Mouse (Mus musculus): Measurements from ENCODE around the gene Lhx4.
A peak's percentile ranks its signal among the peaks of the same experiment; 100 is the strongest.

The Lhx4 gene

DNA sequence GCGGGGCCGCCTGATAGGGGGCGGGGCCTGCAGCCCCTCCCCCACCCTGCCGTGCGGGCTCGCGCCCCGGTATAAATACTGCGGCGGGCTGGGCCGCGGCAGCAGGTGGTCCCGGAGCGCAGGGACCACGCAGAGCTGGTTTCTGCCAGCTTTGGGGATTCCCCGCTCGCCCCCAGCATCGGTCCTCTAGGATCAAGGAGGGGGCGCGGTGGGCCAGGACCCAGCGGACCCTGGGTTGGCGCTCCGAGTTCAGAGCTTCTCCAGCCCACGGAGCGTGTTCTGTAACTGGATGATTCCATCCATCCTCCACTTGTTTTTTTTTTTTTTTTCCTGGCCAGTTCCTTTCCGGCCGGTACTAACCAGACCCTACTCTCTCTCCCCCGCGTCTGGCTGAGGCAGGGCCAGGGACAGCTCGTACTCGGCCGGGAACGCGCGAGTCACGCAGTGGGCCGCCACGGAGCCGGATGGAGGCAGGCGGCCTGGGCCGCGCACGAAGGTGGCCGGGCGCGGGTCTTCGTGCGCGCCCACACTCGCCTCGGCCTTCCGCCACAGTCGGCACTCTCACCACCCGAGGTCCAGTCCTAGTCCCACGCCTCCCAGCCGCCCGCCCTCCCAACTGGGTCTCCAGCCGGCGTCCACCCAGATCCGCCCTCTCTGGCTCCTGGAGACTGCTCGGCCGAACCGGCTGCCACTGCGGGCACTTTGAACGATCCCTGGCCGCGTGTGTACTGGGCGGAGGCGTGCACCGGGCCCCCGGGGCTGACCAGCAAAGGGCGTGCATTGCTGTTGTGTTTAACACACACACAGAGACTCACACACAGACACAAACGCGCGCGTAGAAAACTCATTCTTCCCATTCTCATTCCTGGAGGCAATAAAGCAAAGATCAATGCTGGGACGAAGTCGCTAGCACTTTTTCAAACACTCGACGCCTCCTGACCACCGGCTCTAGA lies 8.8 kb downstream of the Lhx4 start:
- DNase-seq (ENCODE audit: low spot score) = peak; percentile 75

DNA sequence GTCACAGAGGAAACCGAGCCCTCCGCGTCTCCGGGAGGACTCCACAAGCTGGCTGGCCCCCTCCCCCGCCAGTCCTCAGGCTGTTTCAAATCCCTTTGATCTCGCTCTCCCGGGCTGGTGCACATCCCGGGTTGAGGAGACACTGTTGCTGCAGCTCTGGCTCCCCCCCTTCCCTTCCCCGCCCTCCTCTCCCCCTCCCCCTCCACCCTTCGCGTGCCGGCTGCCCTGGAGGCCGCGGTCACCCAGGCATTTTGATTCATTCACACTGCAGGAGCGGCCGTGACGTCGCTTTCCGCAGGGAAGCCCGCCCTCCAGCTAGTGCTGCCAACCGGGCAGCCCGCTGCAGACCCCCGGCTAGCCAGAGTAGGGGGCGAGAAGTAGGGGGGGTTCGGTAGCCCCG lies 9.5 kb downstream of the Lhx4 start:
- peak; percentile 55 for DNase-seq (ENCODE audit: low spot score)

DNA sequence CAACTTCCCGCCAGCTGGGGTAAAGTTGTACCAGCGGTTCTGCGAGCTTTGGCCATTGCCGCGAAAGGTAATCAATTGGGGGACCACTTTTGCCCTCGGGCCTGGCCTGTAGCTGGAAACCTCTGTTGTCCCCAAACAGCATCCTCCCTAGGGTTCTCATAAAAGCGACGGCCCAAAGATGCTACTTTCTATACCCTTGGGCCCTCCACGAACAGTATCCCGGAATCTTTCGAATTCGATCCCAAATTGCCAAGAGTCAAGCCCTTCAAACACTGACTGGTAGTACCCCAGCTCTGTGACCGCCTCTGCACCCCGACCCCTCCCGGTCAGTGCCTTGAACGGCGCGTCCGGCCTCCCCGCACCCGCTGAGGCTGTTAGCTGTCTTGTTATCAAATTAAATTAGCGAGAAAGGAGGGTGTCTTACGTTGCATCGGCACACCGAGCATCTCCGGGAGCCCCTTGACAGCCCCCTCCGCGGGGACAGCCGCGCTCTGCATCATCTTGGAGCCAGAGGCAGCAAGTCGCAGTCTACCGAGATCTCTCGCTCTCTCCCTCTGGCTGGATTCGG lies 10.0 kb downstream of the Lhx4 start:
- DNase-seq (ENCODE audit: low spot score) = no peak

DNA sequence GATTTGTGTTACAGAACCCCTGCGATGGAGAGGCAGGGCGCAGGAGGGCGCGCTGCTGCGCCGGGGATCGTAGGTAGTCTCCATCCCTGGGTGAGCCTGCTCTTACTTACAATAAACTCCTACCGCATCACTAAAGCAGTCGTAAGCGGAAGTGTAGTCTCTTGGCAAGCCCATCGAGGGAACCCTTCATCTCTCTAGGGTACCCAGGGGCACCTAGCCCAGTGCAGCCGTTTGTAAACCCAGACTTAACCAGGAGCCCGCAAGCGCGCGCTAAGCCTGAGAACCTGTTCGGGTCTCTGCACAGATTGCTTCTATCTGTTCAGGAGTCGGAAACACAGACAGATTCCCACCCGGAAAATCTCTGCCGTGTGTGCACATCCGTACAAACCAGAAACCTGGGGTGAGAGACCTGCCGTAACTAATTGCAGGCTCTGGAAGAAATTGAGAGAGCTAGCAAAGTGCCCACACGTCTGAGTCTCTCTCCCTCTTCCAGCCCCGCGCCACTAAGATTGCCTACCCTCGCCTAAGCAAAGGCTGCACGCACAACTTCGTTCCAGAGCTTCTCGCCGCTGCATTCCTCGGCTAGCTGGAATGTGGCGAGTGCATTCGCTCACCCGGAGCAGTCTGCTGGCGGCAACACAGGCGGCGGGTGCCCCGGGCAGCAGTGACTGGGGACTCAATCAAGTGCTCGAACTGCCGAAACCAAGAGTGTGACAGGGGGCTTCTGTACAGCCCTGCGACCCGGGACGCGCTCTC lies 10.7 kb downstream of the Lhx4 start:
- DNase-seq (ENCODE audit: low spot score) = peak; percentile 44

DNA sequence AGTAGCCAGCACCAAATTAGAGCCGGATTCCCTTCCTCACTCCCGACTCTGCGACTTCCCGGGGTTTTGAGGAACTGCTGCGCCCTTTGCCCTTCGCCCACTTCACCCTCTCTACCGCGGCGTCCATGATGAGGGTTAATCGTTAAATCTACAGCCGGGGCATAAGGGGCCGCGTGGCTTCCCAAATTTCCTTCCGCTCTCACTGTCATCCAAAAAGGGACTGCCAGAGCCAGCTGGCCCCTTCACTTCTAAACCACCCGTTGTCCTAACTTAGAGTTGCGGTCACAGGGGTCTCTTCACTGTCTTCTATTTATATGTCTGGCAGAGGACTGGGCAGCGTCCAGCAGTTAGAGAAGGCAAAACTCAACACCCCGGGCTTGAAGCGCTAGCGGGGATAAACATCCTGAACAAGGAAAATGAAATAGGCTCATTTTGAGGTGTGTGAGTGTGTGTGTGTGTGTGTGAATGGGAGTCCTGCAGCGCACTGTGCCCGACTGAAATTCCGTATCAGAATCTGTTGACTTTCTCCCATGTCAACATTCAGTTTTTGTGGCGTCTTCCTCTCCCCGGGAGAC lies 13.6 kb downstream of the Lhx4 start:
- no peak for DNase-seq (ENCODE audit: low spot score)

DNA sequence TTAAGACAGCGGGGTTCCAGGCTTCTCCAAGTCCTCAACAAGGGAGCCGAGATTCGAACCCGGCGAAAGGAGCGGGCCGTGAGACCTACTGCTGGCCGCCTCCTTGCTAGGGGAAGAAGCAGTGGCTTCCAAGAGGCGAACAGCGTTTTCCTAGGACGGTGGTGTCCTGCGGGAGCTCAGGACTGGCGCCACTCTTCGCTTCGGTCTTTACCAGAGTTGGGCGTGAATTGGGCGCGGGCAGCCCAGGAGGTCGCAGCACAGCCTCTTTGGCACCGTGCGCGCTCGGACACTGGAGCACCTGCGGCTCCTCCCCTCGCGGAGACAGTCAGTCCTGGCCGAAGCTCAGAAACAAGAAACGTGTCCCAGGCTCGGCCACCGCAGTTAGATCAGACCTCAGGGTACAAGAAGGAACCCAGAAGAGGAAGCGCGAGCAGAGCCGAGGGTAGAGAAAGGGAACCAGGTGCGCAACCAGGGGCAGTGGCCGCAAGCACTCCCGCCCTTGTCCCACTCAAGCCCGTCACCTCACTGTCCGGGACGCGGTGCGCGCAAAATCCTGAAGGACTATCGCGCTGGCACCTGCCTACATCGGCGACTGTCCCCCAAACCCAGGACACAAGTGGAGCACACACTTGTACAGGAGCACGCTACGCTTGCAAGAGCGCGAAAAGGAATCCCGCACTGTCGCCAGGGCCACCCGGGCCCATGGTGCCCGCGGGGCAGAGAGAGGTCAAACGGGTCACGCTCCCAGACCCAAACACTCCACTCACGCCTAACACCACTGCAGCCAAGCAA lies 14.3 kb downstream of the Lhx4 start:
- no peak for DNase-seq (ENCODE audit: low spot score)

DNA sequence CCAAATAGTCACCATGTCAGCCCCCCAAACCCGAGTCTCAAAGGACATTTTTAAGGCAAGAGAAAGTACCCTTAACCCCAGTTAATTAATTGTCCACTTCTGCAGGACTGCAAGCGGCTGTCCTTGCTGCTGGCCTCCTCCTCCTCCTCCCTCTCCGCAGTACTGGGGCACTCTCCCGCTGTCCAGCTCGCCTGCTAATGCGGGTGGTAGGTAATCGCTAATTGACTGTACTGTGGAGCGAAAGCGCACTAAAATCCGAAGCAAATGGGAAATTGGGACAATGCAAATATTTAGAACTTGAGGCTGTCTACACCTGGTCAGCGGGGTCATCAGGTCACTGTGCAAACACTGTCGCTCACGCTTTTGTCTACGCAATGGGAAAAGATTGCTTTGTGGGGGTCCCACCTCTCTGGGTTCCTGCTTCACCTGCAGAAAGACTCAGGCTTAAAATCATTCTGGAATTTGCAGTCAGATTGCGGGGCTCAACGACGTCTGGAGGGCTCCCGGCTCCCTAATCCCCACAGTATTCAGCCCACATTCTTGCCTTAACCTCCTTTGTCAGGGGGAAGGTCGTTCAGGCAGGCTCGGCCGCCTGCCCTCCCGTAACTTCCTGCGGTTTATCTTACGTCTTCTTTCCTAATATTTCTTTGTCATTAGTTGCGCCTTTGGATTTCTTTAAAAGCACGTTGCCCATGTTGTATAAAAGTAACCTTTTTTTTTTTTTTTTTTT lies 15.2 kb downstream of the Lhx4 start:
- DNase-seq (ENCODE audit: low spot score) = no peak

DNA sequence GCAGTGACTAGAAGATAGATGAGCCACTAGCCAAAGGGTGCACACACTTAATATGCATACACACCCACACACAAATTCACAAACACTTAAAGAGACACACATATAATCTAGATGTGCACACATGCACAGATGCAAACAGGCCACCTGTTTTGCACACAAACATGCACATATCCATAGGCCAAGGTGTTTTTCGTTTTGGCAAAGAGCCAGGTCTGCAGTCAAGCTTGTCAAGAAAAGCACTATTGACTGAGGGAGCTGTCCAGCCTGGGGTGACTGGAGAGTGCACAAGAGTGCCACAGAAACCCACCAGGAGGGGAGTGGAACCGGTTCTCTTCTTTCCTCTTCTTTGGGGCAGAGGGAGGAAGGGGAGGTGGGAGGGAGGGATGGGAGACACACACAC lies 20.3 kb downstream of the Lhx4 start:
- DNase-seq (ENCODE audit: low spot score) = no peak

DNA sequence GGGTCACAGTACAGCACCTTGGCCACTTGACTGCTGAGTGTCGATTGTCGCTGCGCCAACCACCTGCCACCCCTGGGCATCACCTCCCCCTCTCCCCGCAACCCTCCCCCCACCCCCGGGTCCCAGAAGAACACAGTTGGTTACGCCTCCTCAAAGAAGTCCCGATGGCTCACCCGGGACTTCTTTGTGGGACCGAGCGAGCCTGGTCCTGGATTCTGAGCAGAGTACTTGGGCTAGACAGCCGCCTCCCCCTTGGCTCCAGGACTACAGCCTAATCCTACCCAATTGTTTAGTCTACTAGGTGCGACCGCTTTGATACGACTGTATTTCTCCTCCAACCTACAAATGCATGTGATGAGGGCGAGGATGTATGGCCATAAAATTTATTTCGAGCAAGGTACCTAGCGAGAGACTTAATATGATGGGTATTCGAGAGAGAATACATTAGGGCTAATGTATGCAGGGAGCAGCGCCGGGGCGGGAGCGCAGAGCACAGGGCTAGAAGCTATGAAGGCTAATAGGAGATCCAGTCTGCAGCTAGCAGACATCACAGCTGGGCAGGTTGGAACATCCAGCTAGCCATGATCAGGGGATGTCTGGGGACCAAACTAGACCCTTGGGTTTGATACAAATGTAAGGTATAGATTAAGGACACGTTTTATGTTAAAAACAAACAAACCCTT lies 22.2 kb downstream of the Lhx4 start:
- no peak for DNase-seq (ENCODE audit: low spot score)

DNA sequence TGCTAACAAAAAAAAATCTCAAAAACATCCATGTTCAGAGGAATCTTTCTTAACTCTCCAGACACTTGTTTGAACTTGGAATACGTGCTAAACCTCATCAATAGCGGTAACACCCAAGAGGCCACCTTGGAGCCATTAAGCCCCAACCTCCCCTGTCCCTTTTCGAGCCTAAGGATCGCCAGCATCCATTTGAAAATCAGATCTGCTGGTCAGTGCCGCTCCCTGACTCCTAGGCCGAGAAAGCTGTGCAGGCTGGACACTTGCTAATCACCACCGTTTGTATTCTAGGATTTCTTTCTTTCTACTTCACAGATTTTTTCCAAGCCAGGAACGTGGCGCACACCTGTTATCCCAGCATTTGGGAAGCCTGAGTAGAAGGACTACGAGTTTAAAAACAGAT lies 23.7 kb downstream of the Lhx4 start:
- DNase-seq (ENCODE audit: low spot score) = no peak

DNA sequence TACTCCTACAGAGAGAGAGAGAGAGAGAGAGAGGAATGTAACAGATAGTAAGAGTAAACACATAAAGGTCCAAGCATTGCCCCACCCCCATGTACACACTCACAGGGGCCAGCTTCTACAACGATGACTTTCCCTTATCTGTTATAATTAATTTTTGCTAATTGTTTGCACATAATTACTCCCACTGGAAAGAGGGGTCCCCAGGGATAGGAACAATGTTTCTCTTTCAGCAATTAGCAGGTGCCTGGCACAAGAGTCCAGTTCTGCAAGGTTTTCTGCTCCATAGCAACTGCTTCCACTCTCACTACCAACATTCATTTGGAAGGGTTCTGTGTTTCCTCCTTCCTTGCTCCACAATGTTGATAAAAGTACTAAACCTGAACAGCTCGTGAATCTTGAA lies 25.6 kb downstream of the Lhx4 start:
- no peak for DNase-seq (ENCODE audit: low spot score)

DNA sequence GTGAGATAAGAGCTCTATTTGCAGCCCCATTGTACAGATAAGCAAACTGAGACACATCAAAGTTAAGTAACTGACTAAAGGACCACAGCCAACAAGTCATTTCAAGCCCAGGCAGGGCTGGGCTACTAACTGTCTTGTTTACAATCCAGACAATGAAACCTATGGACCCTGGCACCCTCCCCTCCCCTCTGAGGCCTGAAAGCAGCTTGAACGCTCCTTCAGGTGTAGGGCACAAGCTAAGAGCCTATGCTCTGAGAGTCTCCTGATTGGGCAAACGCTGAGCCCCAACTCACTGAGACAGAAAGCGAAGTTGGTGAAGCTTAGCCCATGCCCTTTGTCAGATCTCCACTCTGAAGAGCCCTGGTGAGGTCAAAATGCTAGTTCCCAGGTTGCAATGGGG lies 27.2 kb downstream of the Lhx4 start:
- DNase-seq (ENCODE audit: low spot score) = no peak

DNA sequence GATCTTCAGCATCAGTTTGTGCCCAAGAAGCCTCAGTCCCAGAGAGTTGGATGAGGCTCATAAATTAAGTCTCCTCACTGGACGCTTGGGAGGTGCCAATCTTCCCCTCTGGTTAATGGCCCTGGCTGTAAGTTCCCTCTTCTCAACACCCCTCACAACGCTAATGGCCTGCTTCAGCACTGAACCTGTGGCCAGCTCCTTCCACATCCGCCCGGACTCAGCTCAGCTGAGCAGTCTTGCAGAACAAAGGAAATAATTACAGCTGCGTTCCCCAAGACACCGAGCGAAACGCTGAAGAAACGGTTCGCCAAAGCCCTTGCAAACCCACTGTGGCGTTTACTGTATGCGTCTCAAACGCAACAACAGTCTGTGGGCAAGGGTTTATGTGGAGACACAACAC lies 29.3 kb downstream of the Lhx4 start:
- peak; percentile 71 for DNase-seq (ENCODE audit: low spot score)

DNA sequence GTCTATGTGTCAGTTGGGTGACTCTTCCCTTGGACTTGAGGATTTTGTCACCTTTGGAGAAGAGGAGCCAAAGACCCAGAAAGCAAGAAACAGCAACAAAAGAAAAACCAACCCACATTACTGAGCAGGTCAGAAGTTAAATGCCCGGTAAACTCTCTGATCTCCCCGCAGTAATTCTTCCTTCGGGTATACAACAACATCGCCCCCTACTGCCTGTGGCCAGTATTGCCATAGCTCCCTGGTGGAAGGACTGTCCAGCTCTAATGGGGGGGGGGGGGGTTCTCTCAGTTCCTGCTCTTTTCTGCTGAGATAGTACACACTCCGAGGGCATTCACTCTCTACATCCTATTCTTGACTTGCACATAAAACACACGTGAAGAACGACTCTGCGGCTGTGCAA lies 30.0 kb downstream of the Lhx4 start:
- peak; percentile 60 for DNase-seq (ENCODE audit: low spot score)

DNA sequence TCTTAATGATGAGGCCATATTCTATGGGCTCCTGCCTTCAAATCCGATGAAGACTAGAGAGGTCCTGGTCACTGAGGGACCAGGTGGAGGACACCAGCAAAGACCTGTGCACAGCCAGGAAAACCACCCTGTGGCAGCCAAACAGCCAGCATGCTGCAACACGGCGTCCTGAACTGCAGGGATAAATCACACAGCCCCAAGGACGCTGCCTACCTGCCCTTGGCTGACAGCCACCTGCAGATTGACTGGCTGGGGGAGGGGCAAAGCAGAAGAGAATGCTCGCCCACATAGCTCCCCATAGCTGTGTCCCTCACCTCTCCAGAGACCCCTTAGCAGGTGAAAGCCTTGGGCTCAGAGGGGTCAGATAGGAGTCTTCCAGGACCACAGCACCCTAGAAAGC lies 31.5 kb downstream of the Lhx4 start:
- no peak for DNase-seq (ENCODE audit: low spot score)

DNA sequence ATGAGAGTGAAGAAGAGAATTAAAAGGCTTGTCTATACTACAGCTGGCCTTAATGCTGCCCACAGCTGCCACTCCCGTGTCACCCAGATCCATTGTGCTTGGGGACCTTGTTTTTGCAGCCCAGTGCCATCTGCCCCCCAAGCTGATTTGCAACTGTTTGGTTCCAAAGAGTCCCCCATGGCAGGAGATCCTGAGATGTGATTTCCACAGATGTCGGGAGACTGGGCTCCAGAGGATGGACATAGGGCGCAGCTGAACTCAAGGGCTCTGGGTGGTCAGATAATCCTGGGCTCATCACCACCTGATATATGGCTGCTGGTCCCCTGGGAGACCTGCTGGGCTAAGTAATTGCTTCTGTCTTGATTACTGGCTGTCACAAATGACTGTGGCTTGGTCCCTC lies 32.6 kb downstream of the Lhx4 start:
- DNase-seq (ENCODE audit: low spot score) = no peak

DNA sequence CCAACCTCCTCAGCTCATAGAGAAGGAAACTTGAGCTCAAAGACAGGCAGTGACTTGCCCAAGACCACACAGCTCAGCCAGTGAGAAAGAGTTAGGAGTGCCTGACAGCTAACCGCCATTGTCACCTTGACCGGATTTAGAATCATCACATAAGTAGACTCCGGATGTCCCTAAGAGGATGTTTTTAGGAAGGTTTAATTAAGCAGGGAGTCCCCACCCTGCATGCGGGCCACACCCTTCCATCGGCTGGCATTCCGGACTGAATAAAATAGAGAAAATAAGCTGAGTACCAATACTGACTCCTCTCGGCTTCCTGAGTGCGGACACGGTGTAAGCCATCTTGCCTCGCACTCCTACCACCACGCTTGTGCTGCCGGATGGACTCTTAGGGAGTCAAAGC lies 34.2 kb downstream of the Lhx4 start:
- DNase-seq (ENCODE audit: low spot score) = no peak

DNA sequence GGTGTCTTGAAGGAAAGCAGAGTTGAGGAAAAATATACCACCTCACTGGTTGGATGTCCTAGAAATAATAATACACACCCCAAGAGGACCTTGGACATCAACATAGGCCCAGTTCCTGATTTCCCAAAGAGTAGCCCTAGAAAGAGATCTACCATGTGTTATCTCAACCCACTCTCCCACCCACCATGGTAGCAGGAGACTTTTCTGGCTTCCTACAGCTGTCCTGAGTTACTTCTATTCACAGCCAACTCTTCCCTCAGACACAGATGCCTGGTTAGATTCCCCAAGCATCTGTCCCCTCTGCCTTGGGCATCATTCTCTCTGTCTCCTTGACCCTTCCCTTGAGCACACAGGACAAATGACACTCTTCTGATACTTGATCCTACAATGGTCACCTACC lies 36.1 kb downstream of the Lhx4 start:
- DNase-seq (ENCODE audit: low spot score) = no peak

DNA sequence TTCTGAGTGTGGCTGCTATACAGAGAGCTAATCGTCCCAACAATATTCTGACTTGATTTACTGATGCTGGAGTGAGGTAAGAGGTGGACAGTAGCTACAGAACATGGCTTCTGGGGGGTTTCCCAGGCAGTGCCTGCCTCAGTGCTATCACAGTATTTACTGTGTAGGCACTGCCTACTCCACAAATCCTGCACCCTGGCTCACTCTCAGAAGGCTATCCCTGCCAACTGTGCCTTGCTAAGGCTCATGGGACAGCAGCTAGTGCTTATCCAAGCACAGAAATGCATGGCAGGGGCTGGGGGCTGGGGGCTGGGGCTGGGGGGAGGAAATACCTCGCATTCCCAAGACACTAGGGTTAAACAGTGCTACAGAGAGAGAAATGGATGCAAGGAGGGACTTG lies 38.2 kb downstream of the Lhx4 start:
- no peak for DNase-seq (ENCODE audit: low spot score)

DNA sequence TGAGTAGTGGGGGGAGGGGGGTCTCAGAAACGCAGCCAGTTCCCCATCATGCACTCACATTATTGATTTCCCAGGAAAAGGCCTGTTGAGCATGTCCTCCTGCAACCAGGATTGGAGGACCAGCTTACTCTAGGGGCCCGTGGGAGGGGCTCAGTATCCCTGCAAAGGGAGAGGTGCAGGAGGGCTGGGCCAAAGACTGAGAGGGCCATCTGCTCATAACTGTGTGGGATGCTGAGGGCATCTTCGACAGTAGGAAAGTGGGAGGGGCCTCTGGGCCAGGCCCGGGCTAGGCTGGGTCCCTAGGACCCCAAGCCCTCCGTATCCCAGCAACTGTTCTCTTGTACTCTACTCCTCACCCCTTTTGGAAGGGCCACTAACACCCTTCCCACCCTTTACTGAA lies 47.3 kb downstream of the Lhx4 start:
- DNase-seq (ENCODE audit: low spot score) = no peak

Data from testis, postnatal 10 days (tissue).